ENCODE assay signal across 10 mouse cellular contexts in genomic region chr7:29244732-29245416, GRCm38 (mm10). TPM values are rescaled to one million over a fixed set of nuclear protein-coding genes. Genes with fewer than 3 reads are reported as not detected.
DNase-seq lines count a peak whose midpoint lies in the region; ATAC-seq and TF ChIP-seq lines count a peak whose summit lies in the region.
"Had no signal": no experiment of that assay in that cellular context is flagged by ENCODE, and none has a peak within 500 bp of the region (broad histone marks: within the 10 kb centered on the region; RNA-seq: fewer than 3 reads in every experiment).

No protein-coding gene starts in this region.

- 68% methylated on average over 7 of the region's 7 CpGs for WGBS in liver, embryonic 12.5 days (ENCODE audit: insufficient replicate concordance)
- WGBS in small intestine, adult 2 months = 78% methylated on average over 7 of the region's 7 CpGs
- WGBS in limb, embryonic 10.5 days = 86% methylated on average over 7 of the region's 7 CpGs

- H3K9me3 ChIP-seq in liver, embryonic 12.5 days (replicated peaks) = no peaks in the 10 kb centered on the region
- no peaks in the 10 kb centered on the region for H3K9me3 ChIP-seq in limb, embryonic 10.5 days (replicated peaks)
- H3K9me3 ChIP-seq: embryonic facial prominence, embryonic 12.5 days; liver, embryonic 15.5 days had no signal

- H3K27me3 ChIP-seq in liver, embryonic 12.5 days (replicated peaks) = no peaks in the 10 kb centered on the region
- no peaks in the 10 kb centered on the region for H3K27me3 ChIP-seq in small intestine, adult 2 months (ENCODE audit: control insufficient read depth, insufficient read depth, low read length)
- H3K27me3 ChIP-seq in limb, embryonic 10.5 days (ENCODE audit: low read depth, poor library complexity, severe bottlenecking) = peaks cover 21% of the 10 kb centered on the region
- H3K27me3 ChIP-seq: liver, embryonic 15.5 days had no signal

- peaks cover 36% of the 10 kb centered on the region for H3K4me1 ChIP-seq in liver, embryonic 12.5 days
- H3K4me1 ChIP-seq in small intestine, adult 2 months (ENCODE audit: control insufficient read depth, insufficient read depth, insufficient read length, low read length) = peaks cover 14% of the 10 kb centered on the region
- peaks cover 18% of the 10 kb centered on the region for H3K4me1 ChIP-seq in limb, embryonic 10.5 days

- no peak for ATAC-seq in liver, embryonic 12.5 days

- peaks cover 32% of the 10 kb centered on the region for H3K36me3 ChIP-seq in liver, embryonic 12.5 days
- peaks cover 20% of the 10 kb centered on the region for H3K36me3 ChIP-seq in small intestine, adult 2 months (ENCODE audit: control insufficient read depth, insufficient read depth, low read length)
- H3K36me3 ChIP-seq in limb, embryonic 10.5 days = peaks cover 39% of the 10 kb centered on the region
- H3K36me3 ChIP-seq: liver, embryonic 15.5 days had no signal

- H3K4me3 ChIP-seq in liver, embryonic 12.5 days = no peak overlapping the region
- H3K4me3 ChIP-seq in small intestine, adult 2 months (ENCODE audit: low read depth, low read length) = 0 out of 2 replicates have a peak overlapping the region, but pooled peaks have one; percentile 90
- no peak overlapping the region for H3K4me3 ChIP-seq in limb, embryonic 10.5 days
- H3K4me3 ChIP-seq: embryonic facial prominence, embryonic 12.5 days; liver, embryonic 15.5 days had no signal

- no peak overlapping the region for H3K9ac ChIP-seq in liver, embryonic 12.5 days
- H3K9ac ChIP-seq: embryonic facial prominence, embryonic 12.5 days; liver, embryonic 15.5 days had no signal

- TF ChIP-seq CTCF in small intestine, adult 2 months (IDR thresholded peaks at IDR 0.05; ENCODE audit: extremely low read depth, insufficient read length, insufficient replicate concordance, low read depth, low read length) = peak; percentile 76

- peak; percentile 66 for DNase-seq in adrenal gland, postnatal 14 days
- no peak for DNase-seq in adrenal gland, adult 18-20 months (ENCODE audit: low spot score in 2 of 2)
- peak; percentile 22 for DNase-seq in liver
- peak; percentile 81 for DNase-seq in ZHBTc4 (ENCODE audit: low read depth, low spot score)
- no peak for DNase-seq in right cerebral cortex, postnatal 36 days (ENCODE audit: low spot score in 2 of 2)
- DNase-seq in limb, embryonic 10.5 days (ENCODE audit: low spot score) = no peak

- H3K4me2 ChIP-seq in liver, embryonic 12.5 days = no peak overlapping the region
- H3K4me2 ChIP-seq: embryonic facial prominence, embryonic 12.5 days; liver, embryonic 15.5 days had no signal

- TF ChIP-seq POLR2A in small intestine, adult 2 months (IDR thresholded peaks at IDR 0.05; ENCODE audit: low read depth, low read length) = no peak

- H3K27ac ChIP-seq in liver, embryonic 12.5 days = no peak overlapping the region
- peak overlapping the region; percentile 100 for H3K27ac ChIP-seq in small intestine, adult 2 months (ENCODE audit: insufficient read depth, low read depth, low read length)
- H3K27ac ChIP-seq in limb, embryonic 10.5 days = no peak overlapping the region
- H3K27ac ChIP-seq: embryonic facial prominence, embryonic 12.5 days; liver, embryonic 15.5 days had no signal

RNA-seq across cellular contexts. Expression of gene 2200002D01Rik, which starts 3.4 kb away (rescaled TPM):
- 2.4 and 2.7 TPM in 2 replicates for total RNA-seq in adrenal gland, postnatal 14 days (2021)
- 1 to 10 TPM; 1.8 to 2.8 TPM for total RNA-seq in adrenal gland, adult 18-20 months (2021)
- polyA plus RNA-seq in liver, embryonic 12.5 days (2016; fragmentation: Nextera tagmentation; extraction: Ambion mirVana) = 3.0 and 3.9 TPM in 2 replicates
- polyA plus RNA-seq in small intestine, adult 2 months (2012; rRNA removed) = 287 and 852 TPM in 2 replicates
- 2.6 and 3.4 TPM in 2 replicates for polyA plus RNA-seq in limb, embryonic 10.5 days (2016; fragmentation: Nextera tagmentation; extraction: Ambion mirVana)

RNA-seq across cellular contexts. Expression of gene Yif1b, which starts 6.7 kb away (rescaled TPM):
- 77.1 and 81.0 TPM in 2 replicates for total RNA-seq in adrenal gland, postnatal 14 days (2021)
- total RNA-seq in adrenal gland, adult 18-20 months (2021) = 10 to 100 TPM; 45.5 to 64.9 TPM
- 59.2 and 64.3 TPM in 2 replicates for polyA plus RNA-seq in liver, embryonic 12.5 days (2016; fragmentation: Nextera tagmentation; extraction: Ambion mirVana)
- 41.8 and 49.8 TPM in 2 replicates for polyA plus RNA-seq in small intestine, adult 2 months (2012; rRNA removed)
- 99.8 and 103 TPM in 2 replicates for polyA plus RNA-seq in limb, embryonic 10.5 days (2016; fragmentation: Nextera tagmentation; extraction: Ambion mirVana)

RNA-seq across cellular contexts. Expression of gene Kcnk6, which starts 12.6 kb away (rescaled TPM):
- total RNA-seq in adrenal gland, postnatal 14 days (2021) = 3.0 and 4.1 TPM in 2 replicates
- total RNA-seq in adrenal gland, adult 18-20 months (2021) = 1 to 10 TPM; 1.7 to 2.6 TPM
- polyA plus RNA-seq in liver, embryonic 12.5 days (2016; fragmentation: Nextera tagmentation; extraction: Ambion mirVana) = 2.9 and 3.1 TPM in 2 replicates
- 23.4 and 42.4 TPM in 2 replicates for polyA plus RNA-seq in small intestine, adult 2 months (2012; rRNA removed)
- 0.70 and 1.2 TPM in 2 replicates for polyA plus RNA-seq in limb, embryonic 10.5 days (2016; fragmentation: Nextera tagmentation; extraction: Ambion mirVana)

RNA-seq across cellular contexts. Expression of gene Catsperg1, which starts 31.0 kb away (rescaled TPM):
- 0.63 and 0.79 TPM in 2 replicates for total RNA-seq in adrenal gland, postnatal 14 days (2021)
- under 1 TPM; 0.66 to 0.90 TPM for total RNA-seq in adrenal gland, adult 18-20 months (2021)
- polyA plus RNA-seq in liver, embryonic 12.5 days (2016; fragmentation: Nextera tagmentation; extraction: Ambion mirVana) = 0.26 and 0.48 TPM in 2 replicates
- polyA plus RNA-seq in small intestine, adult 2 months (2012; rRNA removed) = 0.32 and 0.53 TPM in 2 replicates
- polyA plus RNA-seq in limb, embryonic 10.5 days (2016; fragmentation: Nextera tagmentation; extraction: Ambion mirVana) = 0.06 and 0.45 TPM in 2 replicates

RNA-seq across cellular contexts. Expression of gene Spint2, which starts 36.8 kb away (rescaled TPM):
- 29.0 and 31.5 TPM in 2 replicates for total RNA-seq in adrenal gland, postnatal 14 days (2021)
- 10 to 100 TPM; 48.4 to 83.8 TPM for total RNA-seq in adrenal gland, adult 18-20 months (2021)
- 25.9 and 28.4 TPM in 2 replicates for polyA plus RNA-seq in liver, embryonic 12.5 days (2016; fragmentation: Nextera tagmentation; extraction: Ambion mirVana)
- 663 and 1,754 TPM in 2 replicates for polyA plus RNA-seq in small intestine, adult 2 months (2012; rRNA removed)
- polyA plus RNA-seq in limb, embryonic 10.5 days (2016; fragmentation: Nextera tagmentation; extraction: Ambion mirVana) = 58.8 and 71.8 TPM in 2 replicates

Comparison
In these comparisons a context has a peak if more than half of its experiments do, and no peak if none do; other contexts are left out.
1. DNase-seq: peak in adrenal gland, postnatal 14 days (single experiment), liver (single experiment) and ZHBTc4 (single experiment); none in adrenal gland, adult 18-20 months (0 of 2), right cerebral cortex, postnatal 36 days (0 of 2) and limb, embryonic 10.5 days (single experiment).
2. RNA of gene 2200002D01Rik, which starts 3.4 kb away (polyA plus RNA-seq): 287 to 852 TPM in small intestine, adult 2 months; 3.0 to 3.9 TPM in liver, embryonic 12.5 days and 2.6 to 3.4 TPM in limb, embryonic 10.5 days; every median in the first group is over 10 times any median in the second.